Mouse (Mus musculus): ENCODE measurements around the gene Hmcn2. TPM values are rescaled to one million over a fixed set of nuclear protein-coding genes. Genes with fewer than 3 reads are reported as not detected.

Gene Hmcn2
- polyA plus RNA-seq, 1 experiment from 2014 or later: 0.06 TPM

- Histone ChIP-seq H3K27ac (no peak overlapping the region), H3K36me3 (ENCODE audit: poor library complexity, severe bottlenecking) (no peaks in the 10 kb centered on the region), H3K9ac (0 out of 2 replicates have a peak overlapping the region, but pooled peaks have one; percentile 12), H3K27me3 (peaks cover 91% of the 10 kb centered on the region), H3K4me1 (peaks cover 84% of the 10 kb centered on the region), H3K4me2 (no peak overlapping the region), H3K4me3 (no peak overlapping the region), H3K9me3 (replicated peaks) (no peaks in the 10 kb centered on the region)
- ATAC-seq: no peak
- 41% methylated on average over 1 of the region's 1 CpGs for WGBS
Measured at GRCm38 (mm10) chr2:31496141-31496540, 181.9 kb downstream of the Hmcn2 start.

- no peak overlapping the region for H3K9ac ChIP-seq
- no peak overlapping the region for H3K4me3 ChIP-seq
- peaks cover 93% of the 10 kb centered on the region for H3K4me1 ChIP-seq
- ATAC-seq: no peak
- H3K36me3 ChIP-seq (ENCODE audit: poor library complexity, severe bottlenecking): no peaks in the 10 kb centered on the region
- peaks cover 91% of the 10 kb centered on the region for H3K27me3 ChIP-seq
- 18% methylated on average over 7 of the region's 7 CpGs for WGBS
- no peak overlapping the region for H3K4me2 ChIP-seq
- no peaks in the 10 kb centered on the region for H3K9me3 ChIP-seq (replicated peaks)
- H3K27ac ChIP-seq: no peak overlapping the region
Measured at GRCm38 (mm10) chr2:31497113-31497512, 182.9 kb downstream of the Hmcn2 start.

GRCm38 (mm10) chr2:31497635-31498034, 183.4 kb downstream of the Hmcn2 start:
- WGBS: 32% methylated on average over 19 of the region's 19 CpGs
- Histone ChIP-seq H3K4me3 (no peak overlapping the region), H3K4me1 (peaks cover 97% of the 10 kb centered on the region), H3K9me3 (replicated peaks) (no peaks in the 10 kb centered on the region), H3K36me3 (ENCODE audit: poor library complexity, severe bottlenecking) (no peaks in the 10 kb centered on the region), H3K27me3 (peaks cover 91% of the 10 kb centered on the region), H3K4me2 (no peak overlapping the region), H3K9ac (no peak overlapping the region), H3K27ac (no peak overlapping the region)
- no peak for ATAC-seq

- WGBS: 6% methylated on average over 21 of the region's 21 CpGs
- no peaks in the 10 kb centered on the region for H3K9me3 ChIP-seq (replicated peaks)
- peaks cover 91% of the 10 kb centered on the region for H3K27me3 ChIP-seq
- peaks cover 93% of the 10 kb centered on the region for H3K4me1 ChIP-seq
- ATAC-seq: peak; percentile 88
- no peak overlapping the region for H3K9ac ChIP-seq
- peak overlapping the region; percentile 75 for H3K27ac ChIP-seq
- H3K4me3 ChIP-seq: no peak overlapping the region
- peak overlapping the region; percentile 41 for H3K4me2 ChIP-seq
- H3K36me3 ChIP-seq (ENCODE audit: poor library complexity, severe bottlenecking): no peaks in the 10 kb centered on the region
Measured at GRCm38 (mm10) chr2:31499327-31500291, 185.4 kb downstream of the Hmcn2 start.

- no peak overlapping the region for H3K9ac ChIP-seq
Measured at GRCm38 (mm10) chr2:31500292-31501204, 186.3 kb downstream of the Hmcn2 start.

GRCm38 (mm10) chr2:31501448-31502130, 187.4 kb downstream of the Hmcn2 start:
- Histone ChIP-seq H3K36me3 (ENCODE audit: poor library complexity, severe bottlenecking) (no peaks in the 10 kb centered on the region), H3K27me3 (peaks cover 89% of the 10 kb centered on the region), H3K27ac (no peak overlapping the region), H3K9ac (no peak overlapping the region), H3K4me2 (no peak overlapping the region), H3K4me1 (peaks cover 90% of the 10 kb centered on the region), H3K9me3 (replicated peaks) (no peaks in the 10 kb centered on the region), H3K4me3 (no peak overlapping the region)
- WGBS: 50% methylated on average over 20 of the region's 20 CpGs
- no peak for ATAC-seq

More at GRCm38 (mm10) chr2:31500292-31501204, 186.3 kb downstream of the Hmcn2 start:
- ATAC-seq: peak; percentile 62
- no peak overlapping the region for H3K4me3 ChIP-seq
- peaks cover 94% of the 10 kb centered on the region for H3K4me1 ChIP-seq
- H3K36me3 ChIP-seq (ENCODE audit: poor library complexity, severe bottlenecking): no peaks in the 10 kb centered on the region
- WGBS: 44% methylated on average over 24 of the region's 24 CpGs
- peaks cover 91% of the 10 kb centered on the region for H3K27me3 ChIP-seq
- H3K4me2 ChIP-seq: peak overlapping the region; percentile 41
- no peaks in the 10 kb centered on the region for H3K9me3 ChIP-seq (replicated peaks)
- H3K27ac ChIP-seq: peak overlapping the region; percentile 75

- Histone ChIP-seq H3K4me1 (peaks cover 77% of the 10 kb centered on the region), H3K36me3 (ENCODE audit: poor library complexity, severe bottlenecking) (no peaks in the 10 kb centered on the region), H3K27me3 (peaks cover 86% of the 10 kb centered on the region), H3K4me3 (no peak overlapping the region), H3K9ac (no peak overlapping the region), H3K9me3 (replicated peaks) (no peaks in the 10 kb centered on the region), H3K4me2 (no peak overlapping the region), H3K27ac (no peak overlapping the region)
- no peak for ATAC-seq
- 40% methylated on average over 15 of the region's 15 CpGs for WGBS
Measured at GRCm38 (mm10) chr2:31502616-31503522, 188.7 kb downstream of the Hmcn2 start.

GRCm38 (mm10) chr2:31505472-31505871, 191.3 kb downstream of the Hmcn2 start:
- peak; percentile 37; the same call in 1 of the 2 replicates for ATAC-seq
- 36% methylated on average over 11 of the region's 11 CpGs for WGBS
- Histone ChIP-seq H3K27ac (0 out of 2 replicates have a peak overlapping the region, but pooled peaks have one; percentile 48), H3K36me3 (ENCODE audit: poor library complexity, severe bottlenecking) (no peaks in the 10 kb centered on the region), H3K27me3 (peaks cover 84% of the 10 kb centered on the region), H3K9ac (no peak overlapping the region), H3K4me1 (peaks cover 56% of the 10 kb centered on the region), H3K9me3 (replicated peaks) (no peaks in the 10 kb centered on the region), H3K4me3 (no peak overlapping the region), H3K4me2 (peak overlapping the region; percentile 16; the same call in 1 of the 2 replicates)

- H3K36me3 ChIP-seq (ENCODE audit: poor library complexity, severe bottlenecking): no peaks in the 10 kb centered on the region
- no peaks in the 10 kb centered on the region for H3K9me3 ChIP-seq (replicated peaks)
- H3K4me1 ChIP-seq: peaks cover 36% of the 10 kb centered on the region
- no peak overlapping the region for H3K4me3 ChIP-seq
- peaks cover 76% of the 10 kb centered on the region for H3K27me3 ChIP-seq
- WGBS: 91% methylated on average over 6 of the region's 6 CpGs
- no peak overlapping the region for H3K27ac ChIP-seq
- H3K4me2 ChIP-seq: no peak overlapping the region
- ATAC-seq: no peak
- no peak overlapping the region for H3K9ac ChIP-seq
Measured at GRCm38 (mm10) chr2:31508851-31509250, 194.6 kb downstream of the Hmcn2 start.

Measured in forebrain, embryonic 13.5 days (tissue).